Mouse (Mus musculus) liver, embryonic 15.5 days (tissue): ENCODE results near the gene Acadl. TPM values are rescaled to one million over a fixed set of nuclear protein-coding genes. Genes with fewer than 3 reads are reported as not detected.

Source experiments
- ATAC-seq: fragments of 200-750 bp; cut with Nextera tagmentation; 2 replicates; pipeline ENCODE4 v1.8.0; 2017; ENCODE audit warnings: moderate number of reproducible peaks, mild to moderate bottlenecking, moderate library complexity; ENCODE audit not compliant: insufficient read depth
- H3K27ac ChIP-seq: fragments of 300-500 bp; sonication (generic); replicated peaks from 2 replicates; pipeline ENCODE4 v1.5.1; 2015; ENCODE audit warnings: mild to moderate bottlenecking, inconsistent platforms
- H3K27me3 ChIP-seq: fragments of 300-500 bp; sonication (generic); 2 replicates; pipeline ENCODE4 v1.6.1; 2015; ENCODE audit warnings: mild to moderate bottlenecking, inconsistent platforms
- H3K36me3 ChIP-seq: fragments of 300-500 bp; sonication (generic); replicated peaks from 2 replicates; pipeline ENCODE4 v1.6.1; 2015; ENCODE audit warnings: moderate library complexity, mild to moderate bottlenecking, inconsistent platforms
- H3K4me1 ChIP-seq: fragments of 300-500 bp; sonication (generic); replicated peaks from 2 replicates; pipeline ENCODE4 v1.6.1; 2015; ENCODE audit warnings: inconsistent platforms
- H3K4me2 ChIP-seq: fragments of 300-500 bp; sonication (generic); 2 replicates; pipeline ENCODE4 v1.6.1; 2015; ENCODE audit warnings: moderate library complexity, mild to moderate bottlenecking, inconsistent platforms
- H3K4me3 ChIP-seq: fragments of 300-500 bp; sonication (generic); replicated peaks from 2 replicates; pipeline ENCODE4 v1.5.1; 2015; ENCODE audit warnings: mild to moderate bottlenecking, inconsistent platforms
- H3K9ac ChIP-seq: fragments of 300-500 bp; sonication (generic); 2 replicates; pipeline ENCODE4 v1.6.1; 2015; ENCODE audit warnings: moderate library complexity, mild to moderate bottlenecking, inconsistent platforms
- H3K9me3 ChIP-seq: fragments of 300-500 bp; sonication (generic); replicated peaks from 2 replicates; pipeline ENCODE4 v1.6.1; 2016; ENCODE audit warnings: inconsistent platforms
- WGBS: fragments of 180-500 bp; shearing (Covaris S2); methylation state at CpG from one replicate; pipeline ENCODE4 v1.1.7; 2015; ENCODE audit warnings: mixed read lengths; ENCODE audit not compliant: insufficient replicate concordance; 5-methylcytosine and 5-hydroxymethylcytosine counted together
- polyA plus RNA-seq: library from polyadenylated mRNA; unstranded; fragments of >200 nt; fragmentation: Nextera tagmentation; extraction: Ambion mirVana; gene quantifications from 2 replicates; pipeline ENCODE4 v1.2.1, GENCODE M21; 2015

Gene Acadl
- polyA plus RNA-seq, 1 experiment from 2014 or later, result 140 TPM

GRCm38 (mm10) chr1:66839135-66839534 lies 23.9 kb downstream of the Acadl start:
- H3K27me3 ChIP-seq, result no peaks in the 10 kb centered on the region
- no peak for ATAC-seq
- no peak overlapping the region for H3K27ac ChIP-seq
- H3K4me3 ChIP-seq, result no peak overlapping the region
- no peaks in the 10 kb centered on the region for H3K9me3 ChIP-seq
- H3K9ac ChIP-seq, result no peak overlapping the region
- no peak overlapping the region for H3K4me2 ChIP-seq
- peaks cover 40% of the 10 kb centered on the region for H3K36me3 ChIP-seq
- 21% methylated on average over 1 of the region's 1 CpGs for WGBS
- H3K4me1 ChIP-seq, result no peaks in the 10 kb centered on the region; the same call in 1 of the 2 replicates

- H3K9me3 ChIP-seq, result no peaks in the 10 kb centered on the region
- no peak overlapping the region for H3K27ac ChIP-seq
- peaks cover 42% of the 10 kb centered on the region for H3K36me3 ChIP-seq
- H3K27me3 ChIP-seq, result no peaks in the 10 kb centered on the region
- H3K4me1 ChIP-seq, result no peaks in the 10 kb centered on the region; the same call in 1 of the 2 replicates
- peak overlapping the region; percentile 14; the same call in 1 of the 2 replicates for H3K4me3 ChIP-seq
- 50% methylated on average over 16 of the region's 16 CpGs for WGBS
- peak; percentile 12; the same call in 1 of the 2 replicates for ATAC-seq
- H3K9ac ChIP-seq, result no peak overlapping the region
- no peak overlapping the region; the same call in 1 of the 2 replicates for H3K4me2 ChIP-seq
Measured at GRCm38 (mm10) chr1:66838184-66839042, 24.7 kb downstream of the Acadl start.

- no peak overlapping the region for H3K4me2 ChIP-seq
- H3K4me1 ChIP-seq, result no peaks in the 10 kb centered on the region; the same call in 1 of the 2 replicates
- no peak overlapping the region for H3K27ac ChIP-seq
- WGBS, result 71% methylated on average over 3 of the region's 3 CpGs
- no peaks in the 10 kb centered on the region for H3K27me3 ChIP-seq
- ATAC-seq, result no peak
- H3K9me3 ChIP-seq, result no peaks in the 10 kb centered on the region
- no peak overlapping the region for H3K9ac ChIP-seq
- H3K4me3 ChIP-seq, result no peak overlapping the region
- peaks cover 33% of the 10 kb centered on the region for H3K36me3 ChIP-seq
Measured at GRCm38 (mm10) chr1:66837207-66837606, 25.9 kb downstream of the Acadl start.

GRCm38 (mm10) chr1:66832636-66833165 lies 30.4 kb downstream of the Acadl start:
- Histone ChIP-seq H3K4me2 (no peak overlapping the region), H3K4me3 (no peak overlapping the region), H3K9ac (no peak overlapping the region), H3K9me3 (no peaks in the 10 kb centered on the region), H3K27ac (no peak overlapping the region), H3K36me3 (peaks cover 18% of the 10 kb centered on the region), H3K27me3 (no peaks in the 10 kb centered on the region), H3K4me1 (no peaks in the 10 kb centered on the region)
- 64% methylated on average over 7 of the region's 7 CpGs for WGBS
- ATAC-seq, result no peak

GRCm38 (mm10) chr1:66831824-66832600 lies 31.1 kb downstream of the Acadl start:
- Histone ChIP-seq H3K4me1 (no peaks in the 10 kb centered on the region), H3K9ac (no peak overlapping the region), H3K9me3 (no peaks in the 10 kb centered on the region), H3K27ac (no peak overlapping the region), H3K36me3 (peaks cover 18% of the 10 kb centered on the region), H3K4me3 (no peak overlapping the region), H3K27me3 (no peaks in the 10 kb centered on the region), H3K4me2 (no peak overlapping the region)
- WGBS, result 73% methylated on average over 9 of the region's 9 CpGs
- no peak for ATAC-seq

- no peak overlapping the region for H3K4me2 ChIP-seq
- H3K9me3 ChIP-seq, result no peaks in the 10 kb centered on the region
- no peak overlapping the region for H3K9ac ChIP-seq
- H3K4me1 ChIP-seq, result no peaks in the 10 kb centered on the region
- H3K27ac ChIP-seq, result no peak overlapping the region
- 72% methylated on average over 9 of the region's 9 CpGs for WGBS
- H3K4me3 ChIP-seq, result no peak overlapping the region
- H3K27me3 ChIP-seq, result no peaks in the 10 kb centered on the region
- ATAC-seq, result no peak
- 0 out of 2 replicates have a peak, but pooled peaks cover 4% of the 10 kb centered on the region for H3K36me3 ChIP-seq
Measured at GRCm38 (mm10) chr1:66829400-66830080, 33.5 kb downstream of the Acadl start.

GRCm38 (mm10) chr1:66821966-66822365 lies 41.1 kb downstream of the Acadl start:
- H3K27ac ChIP-seq, result no peak overlapping the region
- peaks cover 2% of the 10 kb centered on the region; the same call in 1 of the 2 replicates for H3K27me3 ChIP-seq
- no peak overlapping the region for H3K9ac ChIP-seq
- peaks cover 6% of the 10 kb centered on the region for H3K4me1 ChIP-seq
- no peak overlapping the region for H3K4me2 ChIP-seq
- H3K4me3 ChIP-seq, result no peak overlapping the region
- no peak for ATAC-seq
- no peaks in the 10 kb centered on the region for H3K36me3 ChIP-seq
- WGBS, result 72% methylated on average over 9 of the region's 9 CpGs
- no peaks in the 10 kb centered on the region for H3K9me3 ChIP-seq

GRCm38 (mm10) chr1:66820241-66820640 lies 42.8 kb downstream of the Acadl start:
- no peak overlapping the region for H3K4me3 ChIP-seq
- H3K27ac ChIP-seq, result no peak overlapping the region
- H3K9me3 ChIP-seq, result no peaks in the 10 kb centered on the region
- H3K4me1 ChIP-seq, result peaks cover 16% of the 10 kb centered on the region
- no peak for ATAC-seq
- no peak overlapping the region for H3K4me2 ChIP-seq
- no peaks in the 10 kb centered on the region for H3K36me3 ChIP-seq
- no peak overlapping the region for H3K9ac ChIP-seq
- WGBS, result 16% methylated on average over 7 of the region's 7 CpGs
- peaks cover 2% of the 10 kb centered on the region; the same call in 1 of the 2 replicates for H3K27me3 ChIP-seq

- H3K9ac ChIP-seq, result peak overlapping the region; percentile 86
- H3K27ac ChIP-seq, result peak overlapping the region; percentile 98
- WGBS, result 1% methylated on average over 20 of the region's 20 CpGs
- peaks cover 24% of the 10 kb centered on the region for H3K4me1 ChIP-seq
- H3K4me3 ChIP-seq, result peak overlapping the region; percentile 85
- peak overlapping the region; percentile 97 for H3K4me2 ChIP-seq
- H3K36me3 ChIP-seq, result no peaks in the 10 kb centered on the region
- H3K27me3 ChIP-seq, result peaks cover 2% of the 10 kb centered on the region; the same call in 1 of the 2 replicates
- ATAC-seq, result peak; percentile 36
- H3K9me3 ChIP-seq, result no peaks in the 10 kb centered on the region
Measured at GRCm38 (mm10) chr1:66817865-66818315, 45.2 kb downstream of the Acadl start.

GRCm38 (mm10) chr1:66817453-66817839 lies 45.6 kb downstream of the Acadl start, which contains the start of gene Kansl1l:
Kansl1l (minus strand) TSS chr1:66817562.
- under 1% methylated on average over 48 of the region's 56 CpGs for WGBS
- peak; percentile 92 for ATAC-seq
- Histone ChIP-seq H3K9ac (peak within 1 kb of the TSS; percentile 87), H3K36me3 (no peaks in the 10 kb centered on the region), H3K27ac (peak within 1 kb of the TSS; percentile 98), H3K4me1 (peaks cover 24% of the 10 kb centered on the region), H3K4me2 (peak within 1 kb of the TSS; percentile 97), H3K4me3 (peak within 1 kb of the TSS; percentile 85), H3K27me3 (peaks cover 2% of the 10 kb centered on the region; the same call in 1 of the 2 replicates), H3K9me3 (no peaks in the 10 kb centered on the region)
